Mouse (Mus musculus) testis, adult 2 months (tissue): ENCODE data around the gene Maats1.

ENCODE experiments used
- CTCF ChIP-seq: fragments of 200-500 bp; IDR thresholded peaks from 2 replicates; pipeline ENCODE4 v1.5.1; 2012; ENCODE audit warnings: low read depth, mild to moderate bottlenecking, inconsistent platforms, low read length, moderate library complexity; ENCODE audit not compliant: control insufficient read depth, insufficient read depth, insufficient replicate concordance
- POLR2A ChIP-seq: fragments of 200-500 bp; IDR thresholded peaks from 2 replicates; pipeline ENCODE4 v1.6.1; 2012; ENCODE audit warnings: low read depth, mild to moderate bottlenecking, inconsistent platforms, low read length, moderate library complexity; ENCODE audit not compliant: control insufficient read depth

DNA sequence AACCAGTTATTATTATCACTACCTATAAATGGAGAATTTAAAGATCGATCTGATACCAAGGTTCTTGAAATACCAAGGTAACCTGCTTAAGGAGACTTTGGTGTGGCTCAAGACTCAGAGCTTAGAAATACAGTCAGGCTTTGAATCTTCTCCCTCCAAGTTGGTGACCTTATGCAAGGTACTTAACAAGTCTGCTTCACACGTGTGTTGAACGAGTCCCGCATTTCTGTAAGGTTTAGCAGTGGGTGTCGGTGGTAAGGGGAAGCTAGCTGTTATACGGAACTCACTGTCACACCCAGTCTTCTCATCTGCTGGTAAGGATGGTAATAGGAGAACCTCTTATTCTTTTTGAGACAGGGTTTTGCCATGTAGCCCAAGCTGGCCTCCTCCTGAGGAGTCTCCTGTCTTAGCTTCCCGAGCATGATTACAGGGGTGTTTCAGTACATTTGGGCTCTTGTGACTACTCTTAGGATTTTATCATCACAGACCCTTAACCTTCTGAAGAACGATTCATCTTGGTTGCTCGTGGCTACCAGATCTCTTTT, 6.3 kb upstream of the Maats1 start:
- no peak for TF ChIP-seq CTCF
- TF ChIP-seq POLR2A = no peak
